Mouse (Mus musculus) limb, embryonic 15.5 days (tissue): ENCODE data around the gene Mxi1. TPM values are rescaled to one million over a fixed set of nuclear protein-coding genes. Genes with fewer than 3 reads are reported as not detected.
A peak's percentile ranks its signal among the peaks of the same experiment; 100 is the strongest.

Experiments used
- ATAC-seq: fragments of 200-750 bp; cut with Nextera tagmentation; 2 replicates; pipeline ENCODE4 v1.8.0; 2017; ENCODE audit warnings: low read depth, moderate TSS enrichment; ENCODE audit not compliant: insufficient number of reproducible peaks, low FRiP score, low TSS enrichment
- H3K27ac ChIP-seq: fragments of 300-500 bp; sonication (generic); 2 replicates; pipeline ENCODE4 v1.5.1; 2015; ENCODE audit warnings: moderate library complexity, mild to moderate bottlenecking, inconsistent platforms
- H3K27me3 ChIP-seq: fragments of 300-500 bp; sonication (generic); 2 replicates; pipeline ENCODE4 v1.6.1; 2015; ENCODE audit warnings: inconsistent platforms
- H3K36me3 ChIP-seq: fragments of 300-500 bp; sonication (generic); 2 replicates; pipeline ENCODE4 v1.6.1; 2015; ENCODE audit warnings: inconsistent platforms
- H3K4me1 ChIP-seq: fragments of 300-500 bp; sonication (generic); 2 replicates; pipeline ENCODE4 v1.6.1; 2015; ENCODE audit warnings: inconsistent platforms
- H3K4me2 ChIP-seq: fragments of 300-500 bp; sonication (generic); 2 replicates; pipeline ENCODE4 v1.6.1; 2015; ENCODE audit warnings: mild to moderate bottlenecking, inconsistent platforms
- H3K4me3 ChIP-seq: fragments of 300-500 bp; sonication (generic); 2 replicates; pipeline ENCODE4 v1.5.1; 2015; ENCODE audit warnings: mild to moderate bottlenecking, inconsistent platforms
- H3K9ac ChIP-seq: fragments of 300-500 bp; sonication (generic); 2 replicates; pipeline ENCODE4 v1.6.1; 2015; ENCODE audit warnings: inconsistent platforms
- H3K9me3 ChIP-seq: fragments of 300-500 bp; sonication (generic); 2 replicates; pipeline ENCODE4 v1.6.1; 2016; ENCODE audit warnings: inconsistent platforms
- WGBS: fragments of 180-500 bp; shearing (Covaris S2); methylation state at CpG from one replicate; pipeline ENCODE4 v1.1.7; 2015; 5-methylcytosine and 5-hydroxymethylcytosine counted together
- polyA plus RNA-seq: library from polyadenylated mRNA; unstranded; fragments of >200 nt; fragmentation: Nextera tagmentation; extraction: Ambion mirVana; gene quantifications from 2 replicates; pipeline ENCODE4 v1.2.1, GENCODE M21; 2015

Mxi1 gene
- polyA plus RNA-seq, 1 experiment from 2014 or later, result 40.1 TPM

DNA sequence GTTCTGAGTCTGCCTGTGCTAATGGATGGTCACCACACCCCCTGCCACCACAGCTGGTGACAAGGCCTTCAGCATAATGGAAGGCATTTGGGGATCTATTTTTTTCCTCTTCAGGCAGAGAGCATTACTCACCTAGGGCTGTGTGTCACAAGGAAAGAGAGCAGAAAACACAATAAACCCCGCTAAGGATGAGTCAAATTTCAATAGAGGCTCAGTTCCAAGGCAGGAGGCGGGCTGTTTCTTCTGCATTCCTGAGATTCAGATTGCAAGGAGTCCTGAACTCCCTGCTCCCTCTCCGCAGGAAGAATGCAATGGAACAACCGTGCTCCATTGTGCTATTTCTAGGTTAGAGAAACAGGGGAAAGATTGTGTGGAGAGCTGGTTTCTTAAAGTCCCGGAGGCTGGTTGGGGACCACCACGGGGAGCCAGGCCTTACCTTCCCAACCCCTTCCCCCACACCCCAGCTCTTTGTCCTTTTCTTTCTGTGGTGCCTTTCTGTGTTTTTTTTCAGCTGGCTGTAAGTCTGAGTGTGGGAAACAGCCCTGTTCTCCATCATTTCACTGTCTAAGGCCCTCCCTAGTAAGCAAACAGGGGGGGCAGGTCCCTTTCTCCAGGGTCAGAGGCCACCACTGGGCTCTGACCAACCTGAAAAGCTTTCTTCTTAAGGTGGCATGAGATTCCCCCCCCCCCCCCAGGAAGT is 102.0 kb downstream of the Mxi1 start:
- no peak for ATAC-seq

GRCm38 (mm10) chr19:53413617-53414380 is 103.5 kb downstream of the Mxi1 start:
- WGBS, result 74% methylated on average over 15 of the region's 15 CpGs
- no peak overlapping the region for H3K27ac ChIP-seq
- H3K36me3 ChIP-seq, result no peaks in the 10 kb centered on the region
- H3K4me1 ChIP-seq, result peaks cover 10% of the 10 kb centered on the region
- H3K9ac ChIP-seq, result no peak overlapping the region
- H3K4me3 ChIP-seq, result no peak overlapping the region
- H3K4me2 ChIP-seq, result no peak overlapping the region
- no peak for ATAC-seq
- no peaks in the 10 kb centered on the region for H3K9me3 ChIP-seq
- no peaks in the 10 kb centered on the region for H3K27me3 ChIP-seq

More for the DNA sequence above, 102.0 kb downstream of the Mxi1 start:
- Histone ChIP-seq H3K4me1 (peaks cover 10% of the 10 kb centered on the region), H3K36me3 (no peaks in the 10 kb centered on the region), H3K27ac (peak overlapping the region; percentile 61), H3K9me3 (no peaks in the 10 kb centered on the region), H3K4me3 (no peak overlapping the region), H3K27me3 (no peaks in the 10 kb centered on the region), H3K4me2 (no peak overlapping the region), H3K9ac (no peak overlapping the region)
- WGBS, result 13% methylated on average over 6 of the region's 6 CpGs

GRCm38 (mm10) chr19:53414650-53415049 is 104.3 kb downstream of the Mxi1 start:
- Histone ChIP-seq H3K9ac (no peak overlapping the region), H3K9me3 (no peaks in the 10 kb centered on the region), H3K4me1 (peaks cover 10% of the 10 kb centered on the region), H3K36me3 (no peaks in the 10 kb centered on the region), H3K4me2 (no peak overlapping the region), H3K27me3 (no peaks in the 10 kb centered on the region), H3K27ac (no peak overlapping the region), H3K4me3 (no peak overlapping the region)
- 82% methylated on average over 11 of the region's 11 CpGs for WGBS
- ATAC-seq, result no peak

DNA sequence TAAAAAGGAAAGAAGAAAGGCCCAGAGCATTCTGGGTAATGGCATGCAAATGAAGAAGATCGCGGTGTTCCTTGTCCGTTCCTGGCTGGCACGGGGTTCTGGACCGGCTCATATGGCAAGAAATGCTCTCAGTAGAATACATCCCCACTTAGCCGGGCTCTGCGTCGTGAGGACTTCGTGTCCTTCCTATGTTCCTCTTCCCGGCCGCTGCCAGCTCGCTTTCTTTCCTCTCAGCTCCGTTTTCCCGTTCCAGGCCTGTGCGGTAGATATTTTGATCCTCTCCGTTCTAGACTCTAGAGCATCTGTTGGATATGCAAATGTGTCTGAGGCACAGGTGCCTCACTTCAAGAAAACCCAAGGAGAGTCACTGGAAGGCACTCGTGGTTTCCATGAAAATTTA is 104.9 kb downstream of the Mxi1 start:
- Histone ChIP-seq H3K4me1 (peaks cover 10% of the 10 kb centered on the region), H3K27me3 (no peaks in the 10 kb centered on the region), H3K4me3 (no peak overlapping the region), H3K36me3 (no peaks in the 10 kb centered on the region), H3K9ac (no peak overlapping the region), H3K27ac (no peak overlapping the region), H3K9me3 (no peaks in the 10 kb centered on the region), H3K4me2 (no peak overlapping the region)
- 80% methylated on average over 17 of the region's 17 CpGs for WGBS
- no peak for ATAC-seq

GRCm38 (mm10) chr19:53419834-53420233 is 109.5 kb downstream of the Mxi1 start:
- Histone ChIP-seq H3K4me1 (peaks cover 17% of the 10 kb centered on the region), H3K27me3 (no peaks in the 10 kb centered on the region), H3K4me2 (no peak overlapping the region), H3K9me3 (no peaks in the 10 kb centered on the region), H3K9ac (no peak overlapping the region), H3K36me3 (no peaks in the 10 kb centered on the region), H3K27ac (no peak overlapping the region), H3K4me3 (no peak overlapping the region)
- no peak for ATAC-seq
- WGBS, result 45% methylated on average over 5 of the region's 5 CpGs

- WGBS, result 3% methylated on average over 19 of the region's 19 CpGs
- H3K4me3 ChIP-seq, result peak overlapping the region; percentile 38
- H3K36me3 ChIP-seq, result no peaks in the 10 kb centered on the region
- peak overlapping the region; percentile 7; the same call in 1 of the 2 replicates for H3K9ac ChIP-seq
- H3K27me3 ChIP-seq, result no peaks in the 10 kb centered on the region
- H3K27ac ChIP-seq, result peak overlapping the region; percentile 73; the same call in 1 of the 2 replicates
- H3K4me2 ChIP-seq, result peak overlapping the region; percentile 70
- ATAC-seq, result peak; percentile 91
- no peaks in the 10 kb centered on the region for H3K9me3 ChIP-seq
- peaks cover 17% of the 10 kb centered on the region for H3K4me1 ChIP-seq
Observed at GRCm38 (mm10) chr19:53420924-53421582, 110.7 kb downstream of the Mxi1 start.

DNA sequence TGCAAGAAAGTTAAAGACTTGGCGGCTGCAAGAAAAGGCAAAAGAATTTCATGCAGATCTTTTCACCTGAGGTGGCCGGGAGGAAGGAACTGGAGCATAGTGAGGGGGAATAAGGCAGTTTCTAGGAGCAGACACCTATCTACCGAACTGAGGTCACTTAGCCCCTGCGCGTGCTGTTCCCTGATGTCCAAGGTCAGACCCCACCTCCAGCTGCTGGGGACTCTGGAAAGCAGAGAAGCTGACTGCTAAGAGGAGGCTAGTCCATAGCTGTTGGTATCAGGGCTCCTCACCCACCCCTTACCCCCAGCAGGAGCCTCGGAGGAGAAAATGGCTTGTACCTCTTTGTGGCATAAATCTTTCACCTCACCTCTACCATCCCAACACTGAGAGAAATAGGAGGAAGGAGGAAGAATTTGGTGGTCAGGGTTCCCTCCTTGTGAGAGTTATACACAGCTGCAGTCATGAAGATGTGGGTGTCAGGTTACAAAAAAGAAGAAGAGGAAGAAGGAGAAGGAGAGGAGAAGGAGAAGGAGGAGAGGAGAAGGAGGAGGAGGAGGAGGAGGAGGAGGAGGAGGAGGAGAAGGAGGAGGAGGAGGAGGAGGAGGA is 111.4 kb downstream of the Mxi1 start:
- Histone ChIP-seq H3K9ac (no peak overlapping the region), H3K27me3 (no peaks in the 10 kb centered on the region), H3K9me3 (no peaks in the 10 kb centered on the region), H3K4me1 (peaks cover 17% of the 10 kb centered on the region), H3K27ac (no peak overlapping the region), H3K4me2 (peak overlapping the region; percentile 70), H3K36me3 (no peaks in the 10 kb centered on the region), H3K4me3 (peak overlapping the region; percentile 38)
- no peak for ATAC-seq
- 0% methylated on average over 6 of the region's 6 CpGs for WGBS

- Histone ChIP-seq H3K4me3 (no peak overlapping the region), H3K36me3 (no peaks in the 10 kb centered on the region), H3K9ac (no peak overlapping the region), H3K27ac (no peak overlapping the region), H3K27me3 (no peaks in the 10 kb centered on the region), H3K9me3 (no peaks in the 10 kb centered on the region), H3K4me1 (peaks cover 22% of the 10 kb centered on the region), H3K4me2 (no peak overlapping the region)
- no peak for ATAC-seq
- WGBS, result 64% methylated on average over 18 of the region's 18 CpGs
Observed at GRCm38 (mm10) chr19:53422358-53423308, 112.3 kb downstream of the Mxi1 start.

GRCm38 (mm10) chr19:53423341-53423753 is 113.0 kb downstream of the Mxi1 start:
- H3K9ac ChIP-seq, result no peak overlapping the region
- no peak for ATAC-seq
- WGBS, result 20% methylated on average over 19 of the region's 19 CpGs
- H3K4me1 ChIP-seq, result peaks cover 27% of the 10 kb centered on the region
- H3K4me2 ChIP-seq, result peak overlapping the region; percentile 12; the same call in 1 of the 2 replicates
- H3K27ac ChIP-seq, result no peak overlapping the region
- H3K36me3 ChIP-seq, result no peaks in the 10 kb centered on the region
- no peaks in the 10 kb centered on the region for H3K9me3 ChIP-seq
- no peak overlapping the region for H3K4me3 ChIP-seq
- no peaks in the 10 kb centered on the region for H3K27me3 ChIP-seq

DNA sequence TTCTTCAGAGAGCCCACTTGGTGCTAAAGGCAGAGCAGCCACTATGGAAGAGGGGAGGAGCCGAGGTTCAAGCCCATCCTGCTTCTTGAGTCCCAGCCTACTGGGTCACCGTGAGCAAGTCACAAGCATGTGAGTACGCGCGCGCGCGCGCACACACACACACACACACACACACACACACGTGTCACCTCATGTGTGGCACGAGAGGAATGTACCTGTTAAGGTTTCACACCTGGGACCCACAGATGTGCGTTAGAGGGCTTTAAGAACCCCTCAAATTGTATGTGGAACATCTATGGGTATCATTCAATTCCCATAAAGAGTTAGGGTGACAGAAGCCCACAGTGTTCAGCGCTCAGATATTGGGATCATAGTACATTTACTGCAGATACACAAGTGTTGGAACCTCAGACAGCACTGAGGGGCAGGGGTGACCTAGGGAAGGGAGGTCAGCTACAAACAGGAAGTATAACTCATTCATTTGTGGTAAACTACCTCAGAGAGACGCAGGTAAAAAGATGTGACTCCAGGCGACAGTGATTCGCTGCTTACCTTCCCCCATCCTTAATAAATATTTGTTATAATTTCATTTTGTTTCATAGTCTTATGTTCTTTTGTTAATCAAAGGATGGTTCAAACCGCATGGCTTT is 113.6 kb downstream of the Mxi1 start:
- no peaks in the 10 kb centered on the region for H3K36me3 ChIP-seq
- H3K4me2 ChIP-seq, result no peak overlapping the region
- ATAC-seq, result no peak
- 62% methylated on average over 17 of the region's 17 CpGs for WGBS
- H3K4me3 ChIP-seq, result no peak overlapping the region
- peaks cover 27% of the 10 kb centered on the region for H3K4me1 ChIP-seq
- H3K27me3 ChIP-seq, result no peaks in the 10 kb centered on the region
- no peak overlapping the region for H3K27ac ChIP-seq
- no peak overlapping the region for H3K9ac ChIP-seq
- no peaks in the 10 kb centered on the region for H3K9me3 ChIP-seq
